22 mouse cellular contexts compared by ENCODE assay signal in genomic region chr19:23823533-23823932, GRCm38 (mm10).
"Had no signal": no experiment of that assay in that cellular context is flagged by ENCODE, and none has a peak within 500 bp of the region (broad histone marks: within the 10 kb centered on the region; RNA-seq: fewer than 3 reads in every experiment).

No protein-coding gene starts in this region.

- DNase-seq: kidney, adult 18-20 months; kidney, adult 9 months; kidney, postnatal 14 days; kidney, postnatal 4 days; left cerebral cortex, postnatal 4 days; liver, postnatal 0 days; lung, postnatal 10 days; midbrain, embryonic 14.5 days; right cerebral cortex, adult 18-20 months; right cerebral cortex, postnatal 14 days; right cerebral cortex, postnatal 4 days; spleen, adult 18-20 months; thymus, adult 18-20 months; thymus, postnatal 36 days had no signal

- H3K4me3 ChIP-seq: limb, embryonic 12.5 days; limb, embryonic 15.5 days; lung, embryonic 15.5 days; megakaryocyte, embryonic 14.5 days; midbrain, embryonic 10.5 days; neural tube, embryonic 12.5 days; neural tube, embryonic 15.5 days had no signal

- H3K36me3 ChIP-seq: limb, embryonic 12.5 days; limb, embryonic 15.5 days; lung, embryonic 15.5 days; midbrain, embryonic 10.5 days; neural tube, embryonic 12.5 days had no signal

- H3K27ac ChIP-seq: limb, embryonic 12.5 days; limb, embryonic 15.5 days; liver, embryonic 14.5 days; lung, embryonic 15.5 days; midbrain, embryonic 10.5 days; neural tube, embryonic 12.5 days; neural tube, embryonic 15.5 days had no signal

- H3K4me1 ChIP-seq: limb, embryonic 12.5 days; limb, embryonic 15.5 days; lung, embryonic 15.5 days; megakaryocyte, embryonic 14.5 days; neural tube, embryonic 12.5 days; neural tube, embryonic 15.5 days had no signal

- H3K9ac ChIP-seq: limb, embryonic 12.5 days; limb, embryonic 15.5 days; liver, embryonic 14.5 days; liver, postnatal 0 days; lung, embryonic 15.5 days; neural tube, embryonic 12.5 days; neural tube, embryonic 15.5 days had no signal

- H3K27me3 ChIP-seq: limb, embryonic 12.5 days; limb, embryonic 15.5 days; lung, embryonic 15.5 days; megakaryocyte, embryonic 14.5 days; neural tube, embryonic 12.5 days; neural tube, embryonic 15.5 days had no signal
